ENCODE assay signal across 10 mouse cellular contexts in the genomic region with DNA sequence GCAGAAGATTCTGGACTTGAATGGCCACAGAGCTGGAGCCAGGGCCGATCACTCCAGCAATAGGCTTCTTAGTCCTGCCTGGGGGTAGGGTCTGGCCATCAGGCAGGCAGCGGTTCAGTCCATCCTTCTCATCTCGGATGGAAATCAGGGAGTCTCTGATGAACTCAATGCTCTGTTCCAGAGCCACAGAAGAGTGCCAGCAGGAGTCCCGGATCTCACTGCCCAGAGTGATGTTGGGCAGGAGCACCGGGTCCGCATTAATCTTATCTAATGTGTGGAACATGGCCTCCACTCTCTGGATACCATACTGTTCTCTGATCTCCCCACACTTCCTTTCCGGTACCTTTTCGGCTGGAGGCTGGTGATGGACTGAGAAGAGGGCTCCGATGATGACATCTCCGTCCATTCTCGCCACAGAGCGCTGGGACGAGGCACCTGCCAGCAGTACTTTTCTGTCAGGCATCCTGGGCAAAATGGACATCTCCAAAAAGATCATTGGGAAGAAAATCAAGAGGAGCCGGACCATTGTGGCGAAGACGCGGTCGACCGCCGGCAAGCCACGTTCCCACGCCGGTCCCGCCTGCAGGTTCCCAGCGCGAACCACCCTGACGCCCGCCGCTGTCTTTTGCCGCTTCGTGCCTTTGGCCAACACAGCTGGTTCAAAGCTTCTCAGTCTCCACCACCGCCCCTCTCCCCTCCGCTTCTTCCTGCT. TPM values are rescaled to one million over a fixed set of nuclear protein-coding genes. Genes with fewer than 3 reads are reported as not detected.
DNase-seq lines count a peak whose midpoint lies in the region; ATAC-seq and TF ChIP-seq lines count a peak whose summit lies in the region.
"Had no signal": no experiment of that assay in that cellular context is flagged by ENCODE, and none has a peak within 500 bp of the region (broad histone marks: within the 10 kb centered on the region; RNA-seq: fewer than 3 reads in every experiment).

No protein-coding gene starts in this region.

- no peaks in the 10 kb centered on the region for H3K36me3 ChIP-seq in E14TG2a.4 (ENCODE audit: insufficient read depth, low read length)
- no peaks in the 10 kb centered on the region for H3K36me3 ChIP-seq in forebrain, embryonic 14.5 days (ENCODE audit: control insufficient read depth, insufficient read depth, low read length)
- no peaks in the 10 kb centered on the region for H3K36me3 ChIP-seq in midbrain, embryonic 14.5 days (ENCODE audit: control insufficient read depth, insufficient read depth, low read length)

- H3K27ac ChIP-seq in forebrain, embryonic 14.5 days (ENCODE audit: low read depth, low read length): no peak overlapping the region
- no peak overlapping the region for H3K27ac ChIP-seq in midbrain, embryonic 14.5 days (replicated peaks; ENCODE audit: low read depth, low read length)

- H3K27me3 ChIP-seq in E14TG2a.4 (ENCODE audit: insufficient read depth, low read length): peaks cover 39% of the 10 kb centered on the region
- peaks cover 27% of the 10 kb centered on the region for H3K27me3 ChIP-seq in forebrain, embryonic 14.5 days (replicated peaks; ENCODE audit: control insufficient read depth, insufficient read depth, low read length)
- H3K27me3 ChIP-seq in midbrain, embryonic 14.5 days (ENCODE audit: control insufficient read depth, insufficient read depth, low read length): peaks cover 13% of the 10 kb centered on the region

- TF ChIP-seq CTCF in E14TG2a.4 (conservative IDR thresholded peaks at IDR 0.05; ENCODE audit: low read length): no peak

- ATAC-seq in forebrain, embryonic 14.5 days: no peak
- peak; percentile 44 for ATAC-seq in midbrain, embryonic 14.5 days (ENCODE audit: low FRiP score, low TSS enrichment)
- no peak for ATAC-seq in CD4-positive, CD25-positive, alpha-beta regulatory T cell, adult 4 months
- no peak for ATAC-seq in megakaryocyte, adult 5-6 weeks (ENCODE audit: poor library complexity, severe bottlenecking)

- peak overlapping the region; percentile 58 for H3K4me2 ChIP-seq in forebrain, embryonic 14.5 days (ENCODE audit: low read length)
- H3K4me2 ChIP-seq in midbrain, embryonic 14.5 days (ENCODE audit: low read length): peak overlapping the region; percentile 61
- H3K4me2 ChIP-seq: liver, embryonic 11.5 days had no signal

- H3K9ac ChIP-seq in forebrain, embryonic 14.5 days (ENCODE audit: low read length): peak overlapping the region; percentile 25; the same call in 1 of the 2 replicates
- peak overlapping the region; percentile 36; the same call in 1 of the 2 replicates for H3K9ac ChIP-seq in midbrain, embryonic 14.5 days (replicated peaks; ENCODE audit: low read length)

- WGBS in forebrain, embryonic 14.5 days: 9% methylated on average over 33 of the region's 33 CpGs
- WGBS in midbrain, embryonic 14.5 days: 13% methylated on average over 33 of the region's 33 CpGs

- H3K4me3 ChIP-seq in E14TG2a.4 (replicated peaks; ENCODE audit: low read length): peak overlapping the region; percentile 68
- peak overlapping the region; percentile 34 for H3K4me3 ChIP-seq in forebrain, embryonic 14.5 days (ENCODE audit: low read depth, low read length)
- H3K4me3 ChIP-seq in midbrain, embryonic 14.5 days (replicated peaks; ENCODE audit: low read depth, low read length): peak overlapping the region; percentile 40

- peaks cover 19% of the 10 kb centered on the region for H3K4me1 ChIP-seq in E14TG2a.4 (replicated peaks; ENCODE audit: low read depth, low read length)
- peaks cover 4% of the 10 kb centered on the region; the same call in 1 of the 2 replicates for H3K4me1 ChIP-seq in forebrain, embryonic 14.5 days (ENCODE audit: control insufficient read depth, insufficient read depth, low read length)
- H3K4me1 ChIP-seq in midbrain, embryonic 14.5 days (ENCODE audit: control insufficient read depth, insufficient read depth, low read length): peaks cover 8% of the 10 kb centered on the region; the same call in 1 of the 2 replicates

- H3K9me3 ChIP-seq in E14TG2a.4 (ENCODE audit: low read length): peaks cover 7% of the 10 kb centered on the region
- no peaks in the 10 kb centered on the region for H3K9me3 ChIP-seq in forebrain, embryonic 14.5 days (replicated peaks; ENCODE audit: control insufficient read depth, low read length)
- no peaks in the 10 kb centered on the region for H3K9me3 ChIP-seq in midbrain, embryonic 14.5 days (ENCODE audit: control insufficient read depth, low read length)

- DNase-seq in cerebellum, adult 11 months: peak; percentile 48
- DNase-seq in forebrain, embryonic 14.5 days (ENCODE audit: low spot score): peak; percentile 4
- DNase-seq in midbrain, embryonic 14.5 days: peak; percentile 54
- no peak for DNase-seq in liver
- no peak for DNase-seq in urinary bladder, postnatal 25 days (ENCODE audit: low spot score)

RNA-seq across cellular contexts. Expression of gene Grm1, which starts 2.0 kb away (rescaled TPM):
- polyA plus RNA-seq in forebrain, embryonic 14.5 days (2014; fragmentation: Nextera tagmentation; extraction: Ambion mirVana): 2.0 and 3.3 TPM in 2 replicates
- 5.1 and 8.0 TPM in 2 replicates for polyA plus RNA-seq in midbrain, embryonic 14.5 days (2014; fragmentation: Nextera tagmentation; extraction: Ambion mirVana)
- not detected for polyA plus RNA-seq in CD4-positive, CD25-positive, alpha-beta regulatory T cell, adult 4 months (2017; shearing (Covaris generic))
- total RNA-seq in megakaryocyte, adult 5-6 weeks (2015): 0.31 TPM in 1 of 2 replicates, not detected in the other
- 0.16 and 0.99 TPM in 2 replicates for total RNA-seq in megakaryocyte, adult 5-6 weeks (2017)
- polyA plus RNA-seq: stomach, embryonic 14.5 days had no signal

Comparison
In these comparisons a context has a peak if more than half of its experiments do, and no peak if none do; other contexts are left out.
1. DNase-seq: peak in cerebellum, adult 11 months (single experiment), forebrain, embryonic 14.5 days (single experiment) and midbrain, embryonic 14.5 days (single experiment); none in liver (single experiment) and urinary bladder, postnatal 25 days (single experiment).
2. Peak in every context shown above with its lines, with median percentiles within 50 percentile points of each other: H3K4me3 ChIP-seq.